Mouse (Mus musculus): ENCODE data around the gene Gm36079. TPM values are rescaled to one million over a fixed set of nuclear protein-coding genes. Genes with fewer than 3 reads are reported as not detected.
"Not testable (repeated sequence)": the region's sequence is repeated elsewhere in the genome, so short reads cannot be mapped to it uniquely, and the experiment has no call there.

The Gm36079 gene
- polyA plus RNA-seq, 1 experiment from 2014 or later: not detected

DNA sequence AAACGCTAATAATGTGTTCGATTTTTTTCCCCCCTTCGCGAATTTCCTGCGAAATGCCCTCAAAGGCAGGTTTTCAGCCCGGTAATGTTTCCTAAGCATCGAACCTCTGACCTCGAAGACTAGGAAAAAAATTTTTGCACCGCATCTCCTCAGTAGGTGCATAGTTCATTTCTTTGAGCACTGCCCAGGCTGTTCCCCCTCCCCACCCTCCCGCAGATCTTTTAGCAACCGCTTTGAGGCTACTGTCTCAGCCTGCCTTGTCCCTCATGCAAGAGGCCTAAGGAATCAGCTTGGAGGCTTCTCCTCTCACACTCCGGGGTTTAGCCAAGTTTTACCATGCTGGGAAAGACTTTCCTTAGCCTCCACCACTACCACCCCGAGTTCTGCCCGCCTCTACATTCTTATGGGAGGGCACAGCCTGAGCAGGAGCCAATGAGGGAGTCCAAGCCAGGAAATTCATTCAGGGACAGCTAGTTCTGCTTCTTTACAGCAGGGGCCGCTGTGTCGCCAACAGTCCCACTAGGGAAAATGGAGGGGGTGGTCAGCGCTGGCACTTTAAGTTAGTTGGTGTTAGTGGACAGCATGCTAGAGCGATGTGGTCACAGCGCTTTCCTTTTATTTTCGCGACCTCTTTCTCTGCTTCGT is 28.2 kb downstream of the Gm36079 start:
- not testable (repeated sequence) for H3K4me1 ChIP-seq (ENCODE audit: control insufficient read depth, insufficient read depth, low read length); H3K9me3 ChIP-seq (replicated peaks; ENCODE audit: control insufficient read depth, low read length); H3K4me2 ChIP-seq (ENCODE audit: low read length); H3K4me3 ChIP-seq (ENCODE audit: low read depth, low read length); H3K27me3 ChIP-seq (replicated peaks; ENCODE audit: control insufficient read depth, insufficient read depth, low read length); H3K36me3 ChIP-seq (ENCODE audit: control insufficient read depth, insufficient read depth, low read length); DNase-seq (ENCODE audit: low spot score); H3K27ac ChIP-seq (ENCODE audit: low read depth, low read length); H3K9ac ChIP-seq (ENCODE audit: low read length)
- peak; percentile 84 for ATAC-seq
- no CpG with 5 or more reads among the region's 22 CpGs for WGBS

DNA sequence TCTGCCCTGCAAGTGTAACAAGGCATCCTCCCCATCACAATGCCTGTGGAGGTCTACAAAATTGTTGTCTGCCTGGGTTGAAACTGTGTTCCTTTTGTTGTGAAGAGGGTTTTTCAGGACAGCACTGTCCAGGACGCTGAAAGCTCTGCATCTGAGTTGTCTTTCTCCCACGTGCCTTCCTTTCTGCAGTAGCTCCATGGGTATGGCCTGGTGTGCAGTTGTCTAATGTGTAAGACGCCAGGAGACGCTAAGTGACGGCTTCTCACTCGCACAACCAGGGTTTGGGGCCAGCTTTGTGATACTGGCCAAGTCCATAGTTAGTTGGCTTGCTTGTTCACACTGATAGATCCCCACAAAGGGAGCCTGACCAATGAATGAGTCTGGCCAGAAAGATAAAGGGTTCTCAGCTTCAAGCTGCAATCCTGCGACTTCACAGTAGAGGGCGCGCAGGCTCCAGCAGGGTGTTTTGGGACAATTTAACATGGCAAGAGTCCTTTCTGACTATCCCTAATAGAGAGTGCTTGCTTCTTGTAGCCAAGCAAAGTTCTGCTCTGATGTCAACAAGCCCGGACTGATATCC is 34.8 kb downstream of the Gm36079 start:
- not testable (repeated sequence) for ATAC-seq; H3K4me3 ChIP-seq (ENCODE audit: low read depth, low read length); H3K27me3 ChIP-seq (replicated peaks; ENCODE audit: control insufficient read depth, insufficient read depth, low read length); H3K36me3 ChIP-seq (ENCODE audit: control insufficient read depth, insufficient read depth, low read length); DNase-seq (ENCODE audit: low spot score); H3K4me2 ChIP-seq (ENCODE audit: low read length); H3K4me1 ChIP-seq (ENCODE audit: control insufficient read depth, insufficient read depth, low read length); H3K9me3 ChIP-seq (replicated peaks; ENCODE audit: control insufficient read depth, low read length); H3K9ac ChIP-seq (ENCODE audit: low read length); H3K27ac ChIP-seq (ENCODE audit: low read depth, low read length)
- no CpG with 5 or more reads among the region's 10 CpGs for WGBS

DNA sequence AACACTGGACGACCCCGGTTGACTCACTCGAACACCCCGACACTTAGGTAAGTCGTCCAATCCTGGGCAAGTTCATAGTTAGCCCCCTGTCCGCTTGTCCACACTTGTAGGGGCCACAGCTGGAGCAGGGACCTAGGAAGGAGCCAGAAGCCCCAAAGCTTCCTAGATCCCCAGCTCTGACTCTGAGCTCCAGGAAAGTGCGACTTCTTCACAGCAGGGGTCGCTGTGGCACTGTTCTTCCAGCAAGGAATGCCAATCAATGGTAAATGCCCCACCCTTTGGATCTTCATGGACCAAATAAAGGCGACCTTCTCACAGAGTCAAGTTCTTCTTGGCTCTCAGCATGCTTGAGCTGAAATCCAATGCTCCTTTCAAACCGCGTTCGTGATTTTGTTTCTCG is 35.5 kb downstream of the Gm36079 start:
- H3K27me3 ChIP-seq (replicated peaks; ENCODE audit: control insufficient read depth, insufficient read depth, low read length); H3K4me3 ChIP-seq (ENCODE audit: low read depth, low read length); ATAC-seq; H3K4me2 ChIP-seq (ENCODE audit: low read length); H3K27ac ChIP-seq (ENCODE audit: low read depth, low read length); H3K9me3 ChIP-seq (replicated peaks; ENCODE audit: control insufficient read depth, low read length); H3K9ac ChIP-seq (ENCODE audit: low read length); H3K4me1 ChIP-seq (ENCODE audit: control insufficient read depth, insufficient read depth, low read length); H3K36me3 ChIP-seq (ENCODE audit: control insufficient read depth, insufficient read depth, low read length); DNase-seq (ENCODE audit: low spot score): not testable (repeated sequence)
- WGBS: no CpG with 5 or more reads among the region's 13 CpGs

Other genes starting within 250 kb of the Gm36079 start
- gene Zfp131, start 236.1 kb downstream of the Gm36079 start, polyA plus RNA-seq (2014; fragmentation: Nextera tagmentation; extraction: Ambion mirVana): 41.7 and 44.5 TPM in 2 replicates
- gene AF067063, start 196.8 kb downstream of the Gm36079 start, polyA plus RNA-seq (2014; fragmentation: Nextera tagmentation; extraction: Ambion mirVana): not detected in 2 replicates
- gene D13Ertd608e, start 191.0 kb downstream of the Gm36079 start, polyA plus RNA-seq (2014; fragmentation: Nextera tagmentation; extraction: Ambion mirVana): not detected in 2 replicates
- gene Tcstv1, start 132.2 kb downstream of the Gm36079 start, polyA plus RNA-seq (2014; fragmentation: Nextera tagmentation; extraction: Ambion mirVana): not detected in 2 replicates
- gene Gm21761, start 97.7 kb downstream of the Gm36079 start, polyA plus RNA-seq (2014; fragmentation: Nextera tagmentation; extraction: Ambion mirVana): not detected in 2 replicates
- gene B020031M17Rik, start 76.2 kb downstream of the Gm36079 start, polyA plus RNA-seq (2014; fragmentation: Nextera tagmentation; extraction: Ambion mirVana): not detected in 2 replicates
- not detected in 2 replicates for gene Gm21188, start 25.2 kb upstream of the Gm36079 start, polyA plus RNA-seq (2014; fragmentation: Nextera tagmentation; extraction: Ambion mirVana)
- not detected in 2 replicates for gene Gm20767, start 113.2 kb upstream of the Gm36079 start, polyA plus RNA-seq (2014; fragmentation: Nextera tagmentation; extraction: Ambion mirVana)
- gene Gm21818, start 145.4 kb upstream of the Gm36079 start, polyA plus RNA-seq (2014; fragmentation: Nextera tagmentation; extraction: Ambion mirVana): not detected in 2 replicates
- gene Gm21762, start 188.9 kb upstream of the Gm36079 start, polyA plus RNA-seq (2014; fragmentation: Nextera tagmentation; extraction: Ambion mirVana): not detected in 2 replicates
- not detected in 2 replicates for gene Gm21731, start 212.1 kb upstream of the Gm36079 start, polyA plus RNA-seq (2014; fragmentation: Nextera tagmentation; extraction: Ambion mirVana)
- gene AF067061, start 236.1 kb upstream of the Gm36079 start, polyA plus RNA-seq (2014; fragmentation: Nextera tagmentation; extraction: Ambion mirVana): not detected in 2 replicates